Mouse (Mus musculus) layer of hippocampus, postnatal 14 days (tissue): Measurements from ENCODE around the gene Lrrc63. TPM values are rescaled to one million over a fixed set of nuclear protein-coding genes. Genes with fewer than 3 reads are reported as not detected.

Experiments used
- DNase-seq, 2 experiments: peaks; one replicate each; pipeline ENCODE4 v3.0.0; 2021 to 2022; ENCODE audit warnings: low spot score in 2 of 2, mixed read lengths in 1 of 2
- total RNA-seq, 2 experiments: library from RNA; stranded (reverse); gene quantifications; 2 replicates each; pipeline ENCODE4 v1.2.3; 2021

The Lrrc63 gene
- total RNA-seq, 2 experiments from 2014 or later = not detected

- no peak for DNase-seq
Observed at GRCm38 (mm10) chr14:75138503-75138902, 7.8 kb upstream of the Lrrc63 start.

- no peak for DNase-seq
Observed at GRCm38 (mm10) chr14:75136119-75136966, 5.7 kb upstream of the Lrrc63 start.

- DNase-seq = no peak
Observed at GRCm38 (mm10) chr14:75131324-75131935, 749 bp upstream of the Lrrc63 start.

GRCm38 (mm10) chr14:75121658-75122057 lies 9.0 kb downstream of the Lrrc63 start:
- no peak for DNase-seq

- no peak for DNase-seq
Observed at GRCm38 (mm10) chr14:75102956-75103355, 27.7 kb downstream of the Lrrc63 start.

GRCm38 (mm10) chr14:75077946-75078345 lies 52.7 kb downstream of the Lrrc63 start:
- DNase-seq = no peak

- no peak for DNase-seq
Observed at GRCm38 (mm10) chr14:75075299-75076180, 55.1 kb downstream of the Lrrc63 start.

- DNase-seq = no peak
Observed at GRCm38 (mm10) chr14:75071091-75071490, 59.6 kb downstream of the Lrrc63 start.

- no peak for DNase-seq
Observed at GRCm38 (mm10) chr14:75069356-75069979, 61.2 kb downstream of the Lrrc63 start.

GRCm38 (mm10) chr14:75068430-75069112 lies 62.1 kb downstream of the Lrrc63 start:
- DNase-seq = no peak

GRCm38 (mm10) chr14:75065211-75065610 lies 65.5 kb downstream of the Lrrc63 start:
- DNase-seq = no peak

- DNase-seq = no peak
Observed at GRCm38 (mm10) chr14:75064520-75064919, 66.2 kb downstream of the Lrrc63 start.

GRCm38 (mm10) chr14:75063936-75064335 lies 66.7 kb downstream of the Lrrc63 start:
- no peak for DNase-seq

GRCm38 (mm10) chr14:75060562-75060961 lies 70.1 kb downstream of the Lrrc63 start:
- DNase-seq = peak; percentile 18 to 33

- DNase-seq = no peak
Observed at GRCm38 (mm10) chr14:75056861-75057431, 73.7 kb downstream of the Lrrc63 start.

GRCm38 (mm10) chr14:75054455-75055343 lies 76.0 kb downstream of the Lrrc63 start:
- no peak for DNase-seq

- no peak for DNase-seq
Observed at GRCm38 (mm10) chr14:75052451-75052850, 78.2 kb downstream of the Lrrc63 start.

- no peak for DNase-seq
Observed at GRCm38 (mm10) chr14:75045184-75045583, 85.5 kb downstream of the Lrrc63 start.

GRCm38 (mm10) chr14:75035431-75035830 lies 95.2 kb downstream of the Lrrc63 start:
- DNase-seq = no peak
